Mouse (Mus musculus) MEL (cell line): Measurements from ENCODE around the gene Dpep3.

Experiments
- BHLHE40 ChIP-seq: IDR thresholded peaks from 2 replicates; pipeline ENCODE4 v1.6.1; 2012; ENCODE audit warnings: low read depth, mild to moderate bottlenecking, inconsistent platforms, low read length, improper control_type of control experiment, borderline replicate concordance
- CHD1 ChIP-seq: IDR thresholded peaks from 2 replicates; pipeline ENCODE4 v1.6.1; 2012; ENCODE audit warnings: low read depth, mild to moderate bottlenecking, inconsistent platforms, low read length, improper control_type of control experiment
- ELF1 ChIP-seq: IDR thresholded peaks from 2 replicates; pipeline ENCODE4 v1.6.1; 2014; ENCODE audit warnings: low read depth, mild to moderate bottlenecking, inconsistent platforms, low read length, improper control_type of control experiment, moderate library complexity
- POLR2A ChIP-seq, 2 experiments: IDR thresholded peaks; 2 replicates each; pipeline ENCODE4 v1.6.1; 2011 to 2012; ENCODE audit warnings: low read length in 2 of 2, mild to moderate bottlenecking in 2 of 2, control low read depth in 1 of 2, improper control_type of control experiment in 1 of 2, low read depth in 1 of 2, moderate library complexity in 1 of 2; ENCODE audit not compliant: control insufficient read depth in 1 of 2, insufficient read depth in 1 of 2, poor library complexity in 1 of 2
- TCF12 ChIP-seq: IDR thresholded peaks from 2 replicates; pipeline ENCODE4 v1.6.1; 2014; ENCODE audit warnings: low read depth, mild to moderate bottlenecking, inconsistent platforms, low read length, improper control_type of control experiment, moderate library complexity
- USF2 ChIP-seq, 2 experiments: IDR thresholded peaks; 2 replicates each; pipeline ENCODE4 v1.6.1; 2011 to 2012; ENCODE audit warnings: improper control_type of control experiment in 2 of 2, low read length in 2 of 2, borderline replicate concordance in 1 of 2, inconsistent platforms in 1 of 2, low read depth in 1 of 2, mild to moderate bottlenecking in 1 of 2; ENCODE audit not compliant: insufficient read depth in 1 of 2
- ZC3H11A ChIP-seq: IDR thresholded peaks from 2 replicates; pipeline ENCODE4 v1.6.1; 2012; ENCODE audit warnings: low read depth, mild to moderate bottlenecking, inconsistent platforms, low read length, improper control_type of control experiment

DNA sequence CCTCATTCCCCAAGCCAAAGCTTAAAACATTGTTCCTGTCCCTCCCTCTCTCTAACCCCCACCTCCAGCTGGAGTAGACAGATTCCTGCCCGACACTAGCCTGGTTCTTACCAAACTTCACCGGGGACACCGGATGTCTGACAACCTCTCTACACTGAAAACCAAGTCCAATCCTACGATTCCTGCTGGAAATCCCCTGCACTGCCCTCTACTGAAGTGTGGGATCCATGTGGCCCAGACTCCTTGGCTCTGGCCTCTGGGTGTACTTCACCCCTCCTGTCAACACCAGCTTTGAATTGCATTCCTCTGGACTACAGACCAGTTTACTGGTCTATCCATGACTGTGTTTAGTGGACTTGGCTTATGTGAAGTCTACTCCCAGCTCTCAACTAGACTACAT, 22.7 kb downstream of the Dpep3 start:
- TF ChIP-seq BHLHE40, result no peak
- TF ChIP-seq POLR2A (IDR thresholded peaks at IDR 0.05; ENCODE audit: control insufficient read depth in 1 of 2, insufficient read depth in 1 of 2, low read depth in 1 of 2, low read length in 2 of 2, poor library complexity in 1 of 2), result no peak
- no peak for TF ChIP-seq TCF12
- TF ChIP-seq ZC3H11A, result no peak
- TF ChIP-seq USF2 (IDR thresholded peaks at IDR 0.05; ENCODE audit: borderline replicate concordance in 1 of 2, insufficient read depth in 1 of 2, low read depth in 1 of 2, low read length in 2 of 2), result no peak
- no peak for TF ChIP-seq CHD1
- TF ChIP-seq ELF1, result no peak
